Mouse (Mus musculus): Measurements from ENCODE around the gene Grik5.

The Grik5 gene

GRCm38 (mm10) chr7:25030032-25030753, 42.0 kb downstream of the Grik5 start:
- peak; percentile 76 for DNase-seq (ENCODE audit: low spot score)

GRCm38 (mm10) chr7:25026452-25026851, 45.7 kb downstream of the Grik5 start:
- no peak for DNase-seq (ENCODE audit: low spot score)

DNA sequence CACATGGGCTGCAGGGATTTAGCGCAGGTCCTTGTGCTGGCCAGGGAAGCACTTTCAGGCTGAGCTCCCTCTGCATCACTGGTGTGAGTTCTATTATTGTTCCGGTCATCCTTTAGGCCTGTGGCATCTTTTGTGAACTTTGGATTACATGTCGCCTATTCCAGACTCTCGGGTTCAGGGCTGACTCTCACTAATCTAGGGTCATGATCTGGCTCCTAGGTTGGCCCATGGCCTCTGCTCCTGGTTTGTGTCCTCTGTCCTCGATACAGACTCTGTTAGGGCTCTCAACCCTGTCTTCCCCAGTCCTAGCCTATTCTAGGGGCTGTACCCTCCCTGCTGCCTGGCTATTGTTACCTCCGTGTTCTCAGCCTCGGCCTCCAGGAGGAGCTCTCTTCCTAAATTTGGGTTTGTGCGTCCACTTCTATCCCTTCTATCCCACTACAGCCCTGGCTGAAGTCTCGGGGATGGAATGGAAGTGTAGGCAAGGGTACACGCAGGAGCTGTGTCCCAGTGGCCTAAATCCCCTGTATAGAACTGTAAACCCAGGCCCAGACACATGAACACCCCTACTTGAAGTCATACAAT, 46.2 kb downstream of the Grik5 start:
- DNase-seq (ENCODE audit: low spot score), result peak; percentile 16

DNA sequence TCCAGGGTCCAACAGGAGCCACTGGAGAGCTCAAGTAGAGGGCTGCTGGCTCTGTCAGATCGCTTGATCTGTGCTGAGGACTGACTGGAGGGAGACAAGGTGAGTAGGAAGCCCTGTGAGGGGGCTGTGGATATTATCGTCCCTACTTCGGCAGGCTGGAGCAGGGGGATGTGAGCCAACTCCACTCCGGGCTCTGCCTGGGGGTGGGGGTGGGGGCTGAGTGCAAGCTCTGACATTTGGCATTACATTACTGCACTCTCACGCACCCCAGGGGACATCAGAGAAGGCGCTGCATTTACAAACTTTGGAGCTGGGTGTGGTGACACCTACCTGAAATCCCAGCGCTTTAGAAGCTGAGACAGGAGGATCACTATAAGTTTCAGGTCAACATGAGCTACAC, 60.6 kb downstream of the Grik5 start:
- DNase-seq (ENCODE audit: low spot score), result no peak

DNA sequence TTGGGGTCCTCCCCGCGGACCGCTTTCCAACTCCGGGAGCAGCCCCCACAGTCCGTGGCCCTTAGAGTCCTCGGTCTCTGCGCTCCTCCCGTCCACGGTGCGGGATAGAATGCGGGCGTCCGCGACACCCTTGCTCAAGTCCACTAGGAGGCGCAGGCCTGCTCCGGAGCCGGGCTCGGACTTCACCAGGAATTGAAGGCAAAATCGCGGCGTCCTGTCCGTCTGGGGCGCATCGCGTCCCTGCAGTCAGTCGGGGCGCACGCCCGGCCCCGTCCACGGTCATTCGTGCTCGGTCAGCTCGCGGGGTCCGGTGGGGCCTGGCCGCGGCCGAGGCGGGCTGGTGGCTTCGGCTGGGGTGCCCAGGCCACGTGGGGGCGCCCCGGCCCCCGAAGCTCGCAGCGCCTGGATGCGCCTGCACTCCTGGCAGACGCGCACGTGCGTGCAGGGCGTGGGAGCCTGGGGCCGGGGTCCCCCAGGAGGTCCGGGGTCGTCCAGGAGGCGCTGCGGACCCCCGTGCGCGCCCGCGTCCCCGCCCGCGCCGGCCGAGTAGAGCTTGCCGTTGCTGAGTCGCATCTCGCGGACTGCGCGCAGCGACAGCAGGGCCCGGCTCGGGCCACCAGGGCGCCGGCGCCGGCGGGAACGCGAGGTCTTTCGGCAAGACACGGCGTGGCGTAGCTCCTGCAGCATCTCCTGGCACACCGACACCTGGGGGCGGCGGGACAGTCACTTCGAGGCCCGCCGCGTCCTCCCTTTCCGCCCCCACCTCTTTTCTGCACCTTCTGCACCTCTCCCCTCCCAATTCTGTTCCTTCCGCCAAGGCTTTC, 61.8 kb downstream of the Grik5 start:
- peak; percentile 21 for DNase-seq (ENCODE audit: low spot score)

DNA sequence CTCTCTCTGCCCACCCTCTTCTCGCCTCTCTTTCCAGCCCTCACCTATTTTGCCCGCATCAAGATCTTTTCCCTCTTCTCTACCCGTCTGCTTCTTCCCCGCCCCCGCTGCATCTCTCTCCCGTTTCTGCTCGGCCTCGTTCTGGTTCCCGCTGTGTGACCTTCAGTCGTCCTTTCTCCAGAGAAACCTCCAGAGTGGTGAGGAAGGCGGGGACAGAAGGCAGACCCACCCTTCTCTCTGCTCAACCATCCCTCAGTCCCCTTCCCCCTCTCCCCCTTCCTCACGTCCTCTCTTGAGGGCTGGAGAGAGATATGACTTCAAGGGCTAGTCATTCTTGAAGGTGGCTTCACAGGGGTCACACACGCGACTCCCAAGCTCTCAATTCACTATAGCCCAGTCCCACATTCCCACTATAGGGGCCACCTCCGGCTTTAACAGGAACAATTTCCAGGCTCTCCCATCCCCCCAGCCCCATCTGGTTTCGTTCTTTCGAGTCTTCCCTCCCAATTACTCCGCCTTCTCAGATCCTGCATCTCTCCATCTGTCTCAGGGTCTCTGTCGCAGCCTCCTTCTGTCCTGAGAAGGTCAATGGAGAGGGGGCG, 62.9 kb downstream of the Grik5 start:
- DNase-seq (ENCODE audit: low spot score), result no peak

- DNase-seq (ENCODE audit: low spot score), result peak; percentile 52
Observed at GRCm38 (mm10) chr7:25008635-25009034, 63.5 kb downstream of the Grik5 start.

DNA sequence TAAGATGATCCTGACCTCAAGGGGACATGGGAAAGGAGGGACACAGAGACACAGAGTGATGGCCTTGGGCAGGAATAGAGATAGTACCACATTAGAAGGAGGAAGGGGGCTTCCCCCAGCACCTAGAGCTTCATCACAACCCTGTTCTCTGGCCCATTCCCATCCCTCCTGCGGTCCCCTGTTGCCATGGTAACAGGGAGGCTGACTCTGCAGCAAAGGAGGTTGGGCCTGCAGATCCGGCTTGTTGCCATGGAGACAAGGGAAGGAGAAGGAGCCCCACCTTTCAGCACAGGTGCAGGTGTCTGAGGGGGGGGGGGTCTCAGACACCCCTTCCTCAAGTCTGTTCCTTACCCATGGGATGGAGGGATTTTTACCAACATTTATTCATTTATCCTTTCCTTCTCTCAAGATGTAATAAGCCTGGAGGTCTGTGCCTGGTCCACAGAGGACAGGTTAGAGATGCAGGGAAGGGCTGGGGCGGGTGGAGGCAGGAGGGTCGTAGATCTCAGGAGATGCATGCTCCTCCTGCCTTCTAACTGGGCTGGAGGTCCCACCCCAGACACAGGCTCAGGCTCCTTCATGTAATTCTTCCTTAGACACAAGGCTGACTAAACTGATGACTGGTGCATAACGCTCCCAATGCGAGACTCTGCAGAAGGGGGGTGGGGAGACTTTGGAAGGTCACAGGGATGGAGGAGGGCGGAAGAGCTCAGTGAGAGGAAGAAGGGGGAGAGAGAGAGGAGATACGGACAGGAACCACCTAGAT, 64.4 kb downstream of the Grik5 start:
- DNase-seq (ENCODE audit: low spot score), result no peak

- DNase-seq (ENCODE audit: low spot score), result no peak
Observed at GRCm38 (mm10) chr7:25006586-25007364, 65.4 kb downstream of the Grik5 start.

- no peak for DNase-seq (ENCODE audit: low spot score)
Observed at GRCm38 (mm10) chr7:25006171-25006570, 66.0 kb downstream of the Grik5 start.

DNA sequence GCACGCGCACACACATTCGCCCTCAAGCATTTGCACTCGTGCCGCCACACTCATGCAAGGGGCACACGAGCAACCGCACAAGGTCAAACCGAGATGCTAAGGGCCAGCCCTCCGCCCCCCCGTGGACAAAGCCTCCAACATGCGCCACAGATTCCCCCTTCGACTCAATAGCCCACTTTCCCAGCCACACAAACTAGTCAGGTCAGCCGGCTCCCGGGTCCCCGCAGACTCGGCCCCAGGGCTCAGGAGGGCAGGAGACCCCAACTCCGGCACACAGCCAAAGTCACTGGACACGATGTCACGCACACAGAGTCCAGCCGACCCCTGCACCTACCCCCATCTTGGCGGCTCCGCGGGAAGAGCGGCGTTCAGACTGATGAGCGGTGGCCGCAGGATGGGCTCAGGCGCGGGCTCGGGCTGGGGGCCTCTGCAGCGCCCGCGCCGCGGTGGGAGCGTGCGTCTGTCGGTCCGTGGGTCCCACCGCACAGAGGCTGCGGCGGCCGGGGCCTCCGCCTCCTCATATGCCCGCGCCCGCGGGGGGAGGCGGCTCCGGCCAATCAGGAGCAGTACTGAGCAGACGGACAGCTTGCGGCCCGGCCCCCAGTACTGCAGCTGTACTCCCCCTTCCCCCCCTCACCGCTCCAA, 66.6 kb downstream of the Grik5 start, which contains the start of gene Atp1a3:
Gene Atp1a3, minus strand, starts transcription at position 538 of the 645 bp plus-strand sequence.
- no peak for DNase-seq (ENCODE audit: low spot score)

DNA sequence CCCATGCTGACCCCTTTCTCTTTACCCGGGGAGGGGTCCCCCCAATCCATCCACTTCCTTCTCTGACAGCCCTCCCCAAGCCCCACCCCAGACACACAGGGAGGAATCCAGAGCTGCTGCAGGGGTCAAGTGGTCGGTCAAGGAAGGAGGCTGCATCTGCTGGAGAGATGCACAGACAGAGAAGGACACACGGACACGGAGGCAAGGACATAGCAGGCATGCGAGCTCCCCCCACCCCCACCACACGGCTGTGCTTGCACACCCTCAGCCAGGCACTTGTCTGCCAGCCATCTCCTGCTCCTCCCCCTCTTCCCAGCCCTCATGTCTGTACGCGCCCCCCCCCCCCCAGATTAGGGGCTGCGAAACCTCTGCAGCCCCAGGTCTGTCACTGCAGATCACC, 67.3 kb downstream of the Grik5 start:
- DNase-seq (ENCODE audit: low spot score), result no peak

GRCm38 (mm10) chr7:25003820-25004388, 68.2 kb downstream of the Grik5 start:
- no peak for DNase-seq (ENCODE audit: low spot score)

DNA sequence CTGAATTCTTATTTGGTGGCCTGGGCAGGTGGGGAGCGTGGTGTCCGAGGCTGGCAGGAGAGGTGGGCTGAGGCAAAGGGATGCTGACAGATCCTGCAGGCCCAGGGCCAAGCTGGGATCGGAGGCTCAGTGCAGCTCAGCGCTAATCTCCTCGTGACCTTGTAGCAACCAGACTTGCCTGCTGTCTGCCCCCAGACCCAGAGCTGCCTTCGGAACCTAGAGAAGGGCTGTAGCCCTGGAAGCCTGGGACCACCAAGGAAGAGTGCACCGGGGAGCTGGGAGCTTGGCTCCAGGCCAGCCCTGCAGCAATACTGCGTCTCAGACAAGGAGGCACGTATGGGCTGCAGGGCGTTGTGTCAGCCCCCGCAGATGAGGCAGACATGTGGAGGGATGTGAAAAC, 68.9 kb downstream of the Grik5 start:
- no peak for DNase-seq (ENCODE audit: low spot score)

DNA sequence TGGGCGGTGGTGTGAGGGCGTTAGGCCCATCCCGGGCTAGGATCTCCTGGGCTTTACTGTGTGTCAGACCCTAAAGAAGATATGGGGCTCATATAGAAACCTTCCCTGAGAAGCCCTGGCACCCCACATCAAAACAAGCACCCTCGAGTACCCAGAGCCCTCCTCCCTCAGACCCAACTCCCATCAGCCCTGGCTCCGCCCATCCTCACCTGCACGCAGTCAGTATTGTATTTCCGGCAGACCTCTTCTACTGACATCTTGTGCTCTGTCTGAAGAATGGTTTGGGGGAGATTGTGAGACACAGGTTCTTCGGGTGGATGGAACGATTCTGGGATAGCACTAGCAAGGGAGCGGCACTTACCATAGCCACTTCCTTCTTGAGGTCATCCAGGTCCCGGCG, 71.4 kb downstream of the Grik5 start:
- no peak for DNase-seq (ENCODE audit: low spot score)

- DNase-seq (ENCODE audit: low spot score), result no peak
Observed at GRCm38 (mm10) chr7:25000211-25000610, 71.9 kb downstream of the Grik5 start.

DNA sequence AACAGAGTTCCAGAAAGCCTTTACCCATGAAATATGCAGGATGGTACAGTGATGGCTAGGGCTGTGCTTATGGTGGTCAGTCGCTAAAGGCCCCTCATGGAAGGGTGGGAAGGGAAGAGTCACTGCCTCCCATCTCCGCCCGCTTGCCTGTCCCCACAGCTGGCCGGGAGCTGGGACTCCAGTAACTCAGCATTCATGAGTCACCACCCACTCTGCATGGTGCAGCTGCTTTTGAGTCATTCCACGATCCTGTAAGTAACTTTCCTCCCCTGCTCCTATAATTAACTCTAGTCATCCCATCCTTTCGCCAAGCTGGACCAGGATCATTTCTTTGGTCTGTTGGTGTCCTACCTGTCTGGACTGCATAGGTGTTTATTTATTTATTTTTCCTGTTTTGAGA, 79.1 kb downstream of the Grik5 start:
- DNase-seq (ENCODE audit: low spot score), result no peak

DNA sequence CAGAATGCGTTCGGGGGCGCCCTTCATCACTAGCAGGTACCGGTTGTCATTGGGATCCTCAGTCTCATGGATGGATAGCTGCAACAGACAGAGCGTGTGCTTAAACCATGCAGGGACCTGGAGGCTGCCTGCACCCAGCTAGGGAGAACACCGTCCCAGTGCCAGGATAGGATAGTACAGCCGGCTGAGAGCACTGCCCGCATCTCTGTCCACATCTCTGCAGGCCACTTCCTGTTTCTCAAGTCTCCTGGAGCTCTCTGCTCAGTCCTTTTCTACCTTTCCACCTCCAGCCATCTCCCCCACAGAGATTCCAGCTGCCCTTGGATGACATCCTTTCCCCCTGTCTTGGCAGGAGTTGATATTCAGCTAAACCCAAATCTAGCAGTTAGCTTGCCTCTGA, 81.7 kb downstream of the Grik5 start:
- DNase-seq (ENCODE audit: low spot score), result no peak

DNA sequence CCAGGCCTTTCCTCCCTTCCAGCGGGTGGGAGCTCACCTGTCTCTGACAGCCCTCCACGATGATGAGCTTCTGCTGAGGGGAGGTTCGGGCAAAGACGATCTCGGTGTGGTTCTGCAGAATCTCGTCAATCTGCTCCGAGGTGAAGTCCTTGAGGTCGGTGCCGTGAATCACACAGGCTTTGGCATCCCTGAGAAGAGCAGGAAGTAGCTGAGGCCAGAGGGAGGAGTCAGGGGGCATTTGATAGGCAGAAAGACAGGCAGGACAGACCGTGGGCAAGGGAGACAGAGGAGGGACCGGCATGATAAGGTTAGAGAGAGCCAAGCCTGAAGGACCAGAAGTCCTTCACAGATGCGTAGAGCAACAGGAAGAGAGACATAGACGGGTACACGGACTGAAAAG, 84.2 kb downstream of the Grik5 start:
- DNase-seq (ENCODE audit: low spot score), result no peak

DNA sequence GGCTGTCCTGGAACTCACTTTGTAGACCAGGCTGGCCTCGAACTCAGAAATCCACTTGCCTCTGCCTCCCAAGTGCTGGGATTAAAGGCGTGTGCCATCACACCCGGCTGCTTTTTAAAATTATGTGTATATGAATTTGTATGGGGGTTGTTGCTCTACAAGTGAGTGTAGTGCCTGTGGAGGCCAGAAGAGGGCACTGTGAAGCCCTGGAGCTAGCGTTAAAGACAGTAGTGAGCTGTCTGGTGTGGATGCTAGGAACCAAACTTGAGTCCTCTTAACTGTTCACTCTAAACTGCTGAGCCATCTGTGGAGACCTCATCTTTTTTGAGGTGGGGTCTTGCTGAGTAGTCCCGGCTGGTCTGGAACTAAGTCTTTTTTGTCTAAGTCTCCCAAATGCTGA, 86.3 kb downstream of the Grik5 start:
- no peak for DNase-seq (ENCODE audit: low spot score)
